13 mouse cellular contexts compared by ENCODE assay signal in the genomic region with DNA sequence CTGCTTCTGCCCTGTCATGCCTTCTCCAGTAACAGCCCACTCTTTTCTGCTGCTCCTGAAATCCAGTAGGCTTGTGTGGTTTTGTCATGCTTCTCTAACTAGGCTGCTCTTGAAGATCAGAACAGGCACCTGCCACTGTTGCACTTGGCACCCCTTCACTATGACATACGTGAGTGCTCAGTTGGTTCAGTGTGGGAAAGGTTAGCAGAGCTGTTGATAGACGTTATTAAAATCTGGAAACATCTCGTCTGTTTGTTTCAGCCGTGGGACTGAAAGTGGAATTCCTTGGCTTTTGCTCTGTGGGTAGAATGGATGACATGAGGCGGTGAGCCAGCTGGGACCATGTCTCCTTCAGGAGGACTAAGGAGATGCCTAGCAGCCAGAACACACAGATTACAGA.
DNase-seq lines count a peak whose midpoint lies in the region.
"Had no signal": no experiment of that assay in that cellular context is flagged by ENCODE, and none has a peak within 500 bp of the region (broad histone marks: within the 10 kb centered on the region; RNA-seq: fewer than 3 reads in every experiment).

No protein-coding gene starts in this region.

- peak; percentile 57 to 66 for DNase-seq in cerebellum, adult 18-20 months
- no peak for DNase-seq in cerebellum, postnatal 4 days (ENCODE audit: low spot score in 2 of 2)
- DNase-seq in brain, adult 2 months (ENCODE audit: low read depth, low spot score): peak; percentile 91
- DNase-seq in cerebellum, adult 9-10 months: peak; percentile 77
- DNase-seq in cerebellum, postnatal 25 days: peak; percentile 68 to 70
- DNase-seq in thymus, postnatal 14 days: no peak
- no peak for DNase-seq in urinary bladder, adult 18-20 months (ENCODE audit: low spot score in 2 of 2)
- DNase-seq: adrenal gland, adult 2 months; adrenal gland, postnatal 25 days; gastrocnemius, adult 2 months; gastrocnemius, postnatal 25 days; heart, postnatal 36 days; kidney, adult 8-10 months had no signal

Comparison
In these comparisons a context has a peak if more than half of its experiments do, and no peak if none do; other contexts are left out.
1. DNase-seq: peak in cerebellum, adult 18-20 months (2 of 2), brain, adult 2 months (single experiment), cerebellum, adult 9-10 months (single experiment) and cerebellum, postnatal 25 days (2 of 2); none in cerebellum, postnatal 4 days (0 of 2), thymus, postnatal 14 days (single experiment) and urinary bladder, adult 18-20 months (0 of 2).